Mouse (Mus musculus): ENCODE results near the gene Mag.
"Not testable (repeated sequence)": the region's sequence is repeated elsewhere in the genome, so short reads cannot be mapped to it uniquely, and the experiment has no call there.

The Mag gene

GRCm38 (mm10) chr7:30914732-30915131 is at the start of gene Mag:
Mag (minus strand) TSS chr7:30914873.
- DNase-seq (ENCODE audit: low read depth, low spot score), result no peak

DNA sequence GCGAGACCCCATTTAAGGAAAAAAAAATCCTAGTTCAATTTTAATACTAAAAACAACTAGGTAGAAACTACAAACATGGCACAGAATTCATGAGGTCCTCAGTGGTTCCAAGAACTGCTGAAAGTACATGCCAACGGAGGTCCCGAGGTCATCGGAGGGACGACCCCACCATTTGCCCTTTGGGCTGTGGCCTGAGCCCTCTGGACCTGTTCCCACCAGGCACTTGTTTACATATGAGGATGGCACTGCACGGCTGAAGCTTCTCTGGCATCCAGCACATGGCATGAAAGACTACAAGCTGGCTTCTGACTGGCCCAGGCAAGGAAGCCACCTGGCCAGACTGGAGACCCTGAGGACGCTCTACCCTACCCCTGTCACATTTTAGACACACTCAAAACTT is 49.7 kb upstream of the Mag start:
- no peak for DNase-seq (ENCODE audit: low read depth, low spot score)

DNA sequence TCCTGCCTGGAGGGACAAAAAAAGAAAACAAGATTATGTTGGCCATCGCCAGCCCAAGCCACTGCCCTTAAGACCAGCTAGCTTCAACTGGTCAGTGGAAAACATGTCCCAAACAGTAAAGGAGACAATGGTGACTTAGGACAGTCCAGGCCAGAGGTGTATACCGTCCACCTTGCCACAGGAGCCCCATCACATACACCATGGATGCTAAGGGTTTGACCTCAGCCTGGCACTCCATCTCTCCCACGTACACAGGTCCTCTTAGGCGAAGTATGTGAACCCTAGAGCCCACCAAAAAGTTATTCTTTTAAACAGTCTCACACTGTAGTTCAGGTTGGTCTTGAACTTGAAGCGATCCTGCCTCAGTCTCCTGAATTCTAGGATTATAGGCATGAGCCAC is 48.2 kb upstream of the Mag start:
- no peak for DNase-seq (ENCODE audit: low read depth, low spot score)

GRCm38 (mm10) chr7:30959786-30960349 is 45.2 kb upstream of the Mag start:
- DNase-seq (ENCODE audit: low read depth, low spot score), result no peak

GRCm38 (mm10) chr7:30958866-30959487 is 44.3 kb upstream of the Mag start:
- DNase-seq (ENCODE audit: low read depth, low spot score), result no peak

GRCm38 (mm10) chr7:30958109-30958865 is 43.6 kb upstream of the Mag start:
- DNase-seq (ENCODE audit: low read depth, low spot score), result no peak

DNA sequence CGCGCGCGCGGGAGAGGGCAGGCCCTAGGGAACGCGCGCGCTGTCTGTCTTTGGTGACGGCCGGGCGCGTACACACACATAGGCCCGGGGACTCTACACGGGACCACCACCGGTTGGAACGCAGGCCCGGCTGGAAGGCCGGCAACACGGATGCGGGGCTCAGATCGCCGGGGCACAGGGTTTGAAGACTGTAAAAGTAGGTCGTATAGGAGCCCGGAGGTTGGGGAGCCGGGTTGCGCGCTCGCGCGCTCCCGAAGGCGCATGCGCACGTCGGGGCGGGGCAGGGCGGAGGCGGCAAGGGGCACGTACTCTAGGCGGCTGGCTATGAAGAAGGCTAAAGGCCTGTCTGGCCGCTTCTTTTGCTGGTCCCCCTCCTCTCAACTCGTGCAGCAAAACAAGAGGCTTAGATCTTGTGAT is 42.7 kb upstream of the Mag start:
- peak; percentile 93 for DNase-seq (ENCODE audit: low read depth, low spot score)

- peak; percentile 81 for DNase-seq (ENCODE audit: low read depth, low spot score)
These were observed 42.2 kb upstream of the Mag start, which contains the start of gene Usf2 for GRCm38 (mm10) chr7:30956756-30957366. Usf2 (minus strand) TSS chr7:30956803.

- DNase-seq (ENCODE audit: low read depth, low spot score), result no peak
These were observed 41.7 kb upstream of the Mag start for GRCm38 (mm10) chr7:30956357-30956751.

GRCm38 (mm10) chr7:30955584-30956356 is 41.1 kb upstream of the Mag start:
- peak; percentile 90 for DNase-seq (ENCODE audit: low read depth, low spot score)

GRCm38 (mm10) chr7:30954971-30955520 is 40.4 kb upstream of the Mag start:
- DNase-seq (ENCODE audit: low read depth, low spot score), result no peak

DNA sequence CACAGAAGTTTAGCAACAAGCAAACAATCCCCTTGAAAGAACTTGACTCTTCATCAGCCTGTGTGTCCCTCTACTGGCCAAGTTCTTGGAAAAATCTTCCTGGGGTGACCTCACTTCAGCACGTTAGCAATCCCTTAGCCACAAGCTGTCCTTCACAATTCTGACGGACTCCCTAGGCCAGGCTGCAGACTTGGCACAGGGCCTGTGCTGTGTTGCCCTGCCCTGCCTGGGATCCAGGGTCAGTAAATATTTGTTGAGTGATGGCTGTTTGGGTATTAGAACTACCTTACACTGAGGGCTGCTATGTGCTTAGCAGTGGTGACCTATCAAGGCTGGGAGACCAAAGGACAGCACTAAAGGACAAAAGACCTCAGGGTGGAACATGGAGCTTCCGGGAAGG is 39.4 kb upstream of the Mag start:
- no peak for DNase-seq (ENCODE audit: low read depth, low spot score)

- DNase-seq (ENCODE audit: low read depth, low spot score), result no peak
These were observed 38.8 kb upstream of the Mag start for GRCm38 (mm10) chr7:30953459-30953858.

- no peak for DNase-seq (ENCODE audit: low read depth, low spot score)
These were observed 38.0 kb upstream of the Mag start for GRCm38 (mm10) chr7:30952441-30953265.

- not testable (repeated sequence) for DNase-seq (ENCODE audit: low read depth, low spot score)
These were observed 35.2 kb upstream of the Mag start for GRCm38 (mm10) chr7:30949902-30950301.

GRCm38 (mm10) chr7:30945876-30946275 is 31.2 kb upstream of the Mag start:
- DNase-seq (ENCODE audit: low read depth, low spot score), result no peak

DNA sequence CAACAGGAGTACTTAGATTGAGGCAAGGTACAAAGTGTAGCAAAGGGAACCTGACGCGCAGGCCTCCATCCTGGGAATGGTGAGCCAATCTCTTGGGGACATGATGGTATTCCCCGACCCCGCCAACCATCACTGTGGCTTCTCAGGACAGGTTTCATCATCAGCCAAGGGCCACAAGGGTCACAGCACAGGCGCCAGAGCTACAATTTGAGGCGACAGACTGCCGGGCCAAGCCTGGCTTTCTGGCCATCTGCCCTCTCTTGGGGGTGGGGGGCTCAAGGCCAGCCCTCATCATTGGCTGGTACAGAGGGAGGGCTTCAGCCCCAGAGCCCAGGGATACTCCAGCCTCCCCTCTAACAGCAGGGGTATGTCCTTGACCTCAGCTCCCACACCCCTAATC is 30.8 kb upstream of the Mag start:
- DNase-seq (ENCODE audit: low read depth, low spot score), result not testable (repeated sequence)

GRCm38 (mm10) chr7:30944706-30945105 is 30.0 kb upstream of the Mag start:
- DNase-seq (ENCODE audit: low read depth, low spot score), result not testable (repeated sequence)

DNA sequence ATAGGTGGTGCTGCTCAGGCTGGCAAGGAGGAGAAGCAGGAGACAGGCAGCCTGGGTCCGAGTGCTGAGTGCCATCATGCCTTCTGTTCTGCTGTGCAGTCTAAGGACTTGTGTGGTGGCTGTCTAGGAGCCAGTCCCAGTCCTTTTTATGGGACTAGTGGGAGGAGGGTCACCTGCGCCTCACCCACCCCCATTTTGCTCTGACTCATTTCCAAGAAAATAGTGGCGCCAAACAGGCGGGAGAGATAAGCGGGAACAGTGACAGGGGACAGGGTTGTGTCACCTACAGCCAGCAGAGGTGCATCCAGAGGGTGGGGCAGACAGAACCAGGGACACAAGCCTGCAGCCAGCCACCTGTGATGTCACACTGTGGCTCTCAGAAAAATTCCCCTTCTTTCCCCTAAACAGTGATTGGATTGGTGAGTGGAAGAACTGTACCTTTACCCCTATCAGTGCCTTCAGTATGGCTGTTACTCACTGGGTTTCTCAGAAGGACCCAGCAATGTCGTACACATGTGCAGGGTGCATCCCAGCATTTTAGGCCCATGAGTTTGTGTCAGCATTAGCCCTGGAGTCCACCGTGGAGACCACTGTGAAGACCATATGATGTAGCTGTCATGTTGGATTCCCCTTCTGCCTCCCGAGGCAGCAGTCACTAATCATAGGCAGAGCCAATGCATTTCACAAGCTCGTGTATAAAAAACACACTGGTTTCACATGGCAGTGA is 29.4 kb upstream of the Mag start, which contains the start of gene Hamp:
Gene Hamp (minus strand): TSS at position 124 of the 727 bp plus-strand sequence.
- no peak for DNase-seq (ENCODE audit: low read depth, low spot score)

GRCm38 (mm10) chr7:30942365-30942764 is 27.7 kb upstream of the Mag start:
- DNase-seq (ENCODE audit: low read depth, low spot score), result not testable (repeated sequence)

Measured in mesoderm, embryonic 11.5 days (tissue).